Mouse (Mus musculus): ENCODE results near the gene Nav1. TPM values are rescaled to one million over a fixed set of nuclear protein-coding genes. Genes with fewer than 3 reads are reported as not detected.

The Nav1 gene
- total RNA-seq (2021) = 10 to 100 TPM; 48.9 to 69.6 TPM

DNA sequence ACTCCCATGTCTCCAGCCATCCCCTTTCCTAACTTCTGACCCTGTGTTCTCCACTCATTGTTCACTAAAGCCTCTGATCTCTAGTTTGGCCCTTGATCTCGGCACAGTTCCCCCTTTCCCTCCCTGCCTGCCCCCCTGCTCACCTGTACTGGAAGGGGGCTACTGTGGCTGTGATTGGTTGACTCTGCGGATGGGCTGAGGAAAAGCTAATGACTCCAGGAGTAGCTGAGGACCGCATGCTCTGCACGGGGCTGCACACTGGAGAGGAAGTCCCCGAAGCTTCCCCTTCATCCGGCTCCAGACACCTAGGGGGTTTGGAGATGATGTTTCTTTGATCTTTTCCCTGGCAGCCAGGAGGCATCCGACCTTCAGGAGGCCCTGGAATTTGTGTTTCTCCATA, at the start of gene Nav1:
TSS of gene Nav1 (minus strand) at position 277 of the 400 bp plus-strand sequence.
- DNase-seq (ENCODE audit: low spot score in 2 of 2) = no peak
- intact Hi-C loops (cut with DNase I) = no loop called here

DNA sequence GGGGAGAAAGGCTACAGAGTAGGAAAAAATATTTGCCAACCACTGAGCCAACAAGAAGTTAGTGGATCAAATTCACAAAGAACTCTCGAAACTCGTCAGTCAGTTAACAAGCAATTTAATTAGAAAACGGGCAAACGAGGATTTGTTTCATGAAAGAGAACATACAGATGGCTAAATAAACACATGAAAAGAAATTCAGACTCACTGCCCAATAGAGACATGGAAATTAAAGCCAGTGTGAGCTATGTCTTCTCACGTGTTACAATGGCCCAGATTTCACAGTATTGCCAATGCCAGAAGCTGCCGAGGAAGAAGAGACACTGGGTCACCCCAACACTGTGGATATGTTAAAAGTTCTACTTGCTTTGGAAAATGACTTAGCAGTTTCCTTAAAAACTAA, 46.8 kb upstream of the Nav1 start:
- DNase-seq (ENCODE audit: low spot score in 2 of 2) = no peak
- intact Hi-C loops (cut with DNase I) = no loop called here

DNA sequence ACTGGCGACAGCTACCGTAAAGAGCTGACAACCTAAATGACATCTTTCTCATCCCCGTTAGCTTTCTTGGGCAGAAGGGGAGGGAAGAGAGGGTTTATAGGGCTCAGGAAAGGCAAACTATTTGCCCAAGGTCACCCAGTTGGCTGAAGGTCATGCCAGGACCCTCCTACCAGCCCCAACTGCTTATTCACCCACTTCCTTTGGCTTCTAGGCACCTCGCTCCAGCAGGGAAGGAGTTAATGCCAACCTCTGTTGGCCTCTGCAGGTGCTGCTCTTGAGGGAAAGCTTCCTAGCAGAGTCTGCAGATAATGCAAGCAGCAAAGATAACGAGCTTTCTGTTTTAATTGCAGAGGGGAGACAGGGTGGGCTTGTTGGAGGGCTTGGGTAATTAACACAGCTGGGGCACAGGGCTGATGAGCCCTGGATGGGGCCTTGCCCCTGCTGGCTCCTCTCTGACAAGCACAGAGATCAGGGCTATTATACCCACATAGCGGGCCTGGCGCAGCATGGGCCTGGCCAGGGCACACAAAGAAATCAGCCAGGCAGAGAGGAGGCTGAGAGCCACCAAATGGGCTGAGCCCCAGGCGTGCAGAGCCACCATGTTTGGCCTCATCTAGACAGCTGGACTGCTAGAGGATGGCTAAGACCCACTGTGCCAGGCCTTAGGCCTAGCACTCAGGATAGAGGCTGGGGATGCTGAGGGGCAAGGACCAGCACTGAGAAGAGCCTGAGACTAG, 38.5 kb upstream of the Nav1 start:
- intact Hi-C loops (cut with DNase I) = no loop called here
- DNase-seq (ENCODE audit: low spot score in 2 of 2) = no peak

- no peak for DNase-seq (ENCODE audit: low spot score in 2 of 2)
- intact Hi-C loops (cut with DNase I) = no loop called here
Observed at GRCm38 (mm10) chr1:135644110-135644509, 37.0 kb upstream of the Nav1 start.

- intact Hi-C loops (cut with DNase I) = no loop called here
- DNase-seq (ENCODE audit: low spot score in 2 of 2) = no peak
Observed at GRCm38 (mm10) chr1:135643691-135644090, 36.6 kb upstream of the Nav1 start.

DNA sequence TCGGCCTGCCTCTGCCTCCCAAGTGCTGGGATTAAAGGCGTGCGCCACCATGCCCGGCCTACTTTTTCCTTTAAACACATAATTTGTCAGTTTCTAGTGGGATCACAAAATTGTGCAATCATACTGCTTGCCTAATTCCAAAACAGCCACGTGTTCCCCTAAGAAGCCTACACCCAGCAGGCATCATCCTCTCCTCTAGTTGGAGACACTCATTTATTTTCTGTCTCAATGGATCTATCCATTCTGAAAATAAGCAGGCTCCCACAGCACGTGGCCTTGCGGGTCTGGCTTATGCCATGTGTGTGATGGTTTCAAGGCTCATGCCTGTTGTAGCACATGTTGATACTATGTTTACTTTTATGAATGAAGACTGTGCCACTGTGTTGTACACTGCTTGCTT, 32.8 kb upstream of the Nav1 start:
- intact Hi-C loops (cut with DNase I) = no loop called here
- DNase-seq (ENCODE audit: low spot score in 2 of 2) = no peak

DNA sequence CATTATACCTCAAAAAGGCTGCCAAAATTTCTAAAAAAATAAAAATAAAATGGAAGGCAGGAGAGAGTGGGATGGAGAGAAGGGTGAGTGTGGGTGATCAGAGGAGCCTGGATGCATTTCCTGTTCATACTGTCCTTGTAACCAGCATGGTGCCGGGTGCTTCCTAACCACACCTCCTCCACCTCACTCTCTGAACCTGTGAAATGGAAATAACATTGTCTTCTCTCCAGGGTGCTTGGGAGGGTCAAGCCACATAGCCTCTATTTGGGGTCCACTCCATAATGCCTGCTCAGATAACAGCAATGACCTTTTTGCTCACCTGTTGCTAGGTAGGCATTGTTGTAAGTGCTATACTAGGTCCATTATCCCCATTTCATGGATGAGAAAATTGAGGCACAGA, 32.0 kb upstream of the Nav1 start:
- DNase-seq (ENCODE audit: low spot score in 2 of 2) = no peak
- intact Hi-C loops (cut with DNase I) = no loop called here

DNA sequence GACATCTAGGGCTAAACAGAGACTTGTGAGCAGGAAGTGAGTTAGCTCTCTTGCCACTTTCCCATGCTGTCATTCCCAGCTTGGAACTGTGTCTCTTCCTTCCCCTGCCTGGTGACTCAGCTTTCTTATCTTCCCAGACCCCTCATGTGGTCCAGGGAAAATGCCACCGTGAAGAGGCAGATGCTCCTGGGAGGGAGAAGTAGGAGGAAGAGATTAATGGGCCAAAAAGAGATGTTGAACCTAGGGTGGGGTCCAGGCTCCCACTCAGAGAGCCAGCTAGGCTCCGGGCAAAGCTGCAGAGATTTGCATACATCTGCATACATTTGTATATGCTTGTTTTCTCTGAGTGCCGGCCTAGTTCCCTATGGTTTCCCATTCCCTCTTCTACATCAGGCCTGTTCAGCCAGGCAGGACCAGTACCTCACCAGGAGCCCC, 30.5 kb upstream of the Nav1 start:
- intact Hi-C loops (cut with DNase I) = no loop called here
- peak in 1 of 2 experiments; percentile 50 for DNase-seq (ENCODE audit: low spot score in 2 of 2)

DNA sequence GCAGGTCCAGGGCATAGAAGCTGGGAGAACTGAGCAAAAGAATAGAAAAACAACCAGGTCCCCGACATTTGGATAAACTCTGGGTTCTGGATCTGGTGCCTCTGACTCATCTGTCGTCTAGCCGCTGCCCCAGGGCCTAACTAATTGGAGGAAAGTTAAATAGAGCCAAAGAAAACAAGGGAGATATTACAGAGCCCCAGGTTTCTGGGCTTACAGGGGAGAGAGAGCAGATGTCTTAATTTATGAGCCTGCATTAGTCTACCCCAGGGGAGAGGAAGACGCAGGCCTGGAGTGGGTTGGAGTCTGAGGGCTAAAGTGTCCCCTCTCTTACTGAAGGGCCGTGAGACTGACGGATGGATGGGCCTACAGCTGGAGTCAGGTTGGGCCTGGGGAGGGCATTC, 29.0 kb upstream of the Nav1 start:
- intact Hi-C loops (cut with DNase I) = no loop called here
- no peak for DNase-seq (ENCODE audit: low spot score in 2 of 2)

DNA sequence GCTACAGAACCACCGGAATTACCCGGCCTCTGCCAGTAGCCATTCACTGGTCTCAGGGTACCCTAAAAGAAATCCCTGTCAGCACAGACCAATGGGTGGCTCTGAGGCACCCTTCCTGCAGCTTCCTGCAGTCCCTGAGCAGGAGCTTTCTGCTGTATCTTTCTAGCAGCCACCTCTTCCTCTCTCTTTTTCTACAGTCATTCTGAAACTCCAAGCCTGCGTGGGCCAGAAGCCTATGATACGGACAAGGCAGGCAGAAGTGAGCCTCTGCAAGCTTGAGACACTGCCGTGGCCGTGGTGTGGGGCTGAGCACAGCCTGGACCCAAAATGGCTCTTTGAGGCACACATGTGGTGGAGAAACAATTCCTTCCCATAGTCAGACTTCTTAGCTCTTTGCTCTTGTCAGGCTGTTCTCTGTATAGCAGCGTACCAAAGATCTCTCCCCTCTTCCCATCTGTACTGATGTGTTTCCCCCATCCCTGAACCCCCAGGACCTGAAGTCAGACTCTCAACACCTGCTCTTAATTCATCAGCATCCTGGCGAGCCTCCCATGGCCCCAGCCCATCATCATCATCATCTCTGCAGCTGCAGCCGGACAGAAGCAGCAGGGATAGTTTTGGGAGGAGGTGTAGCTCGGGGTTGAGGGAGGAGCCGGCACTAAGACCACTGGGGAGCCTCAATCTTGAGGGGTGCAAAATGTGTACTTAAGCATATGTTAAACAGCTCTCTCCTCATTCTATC, 28.4 kb upstream of the Nav1 start:
- intact Hi-C loops (cut with DNase I) = no loop called here
- DNase-seq (ENCODE audit: low spot score in 2 of 2) = no peak

- intact Hi-C loops (cut with DNase I) = no loop called here
- DNase-seq (ENCODE audit: low spot score in 2 of 2) = no peak
Observed at GRCm38 (mm10) chr1:135634791-135635190, 27.7 kb upstream of the Nav1 start.

GRCm38 (mm10) chr1:135633884-135634283, 26.8 kb upstream of the Nav1 start:
- DNase-seq (ENCODE audit: low spot score in 2 of 2) = no peak
- intact Hi-C loops (cut with DNase I) = no loop called here

DNA sequence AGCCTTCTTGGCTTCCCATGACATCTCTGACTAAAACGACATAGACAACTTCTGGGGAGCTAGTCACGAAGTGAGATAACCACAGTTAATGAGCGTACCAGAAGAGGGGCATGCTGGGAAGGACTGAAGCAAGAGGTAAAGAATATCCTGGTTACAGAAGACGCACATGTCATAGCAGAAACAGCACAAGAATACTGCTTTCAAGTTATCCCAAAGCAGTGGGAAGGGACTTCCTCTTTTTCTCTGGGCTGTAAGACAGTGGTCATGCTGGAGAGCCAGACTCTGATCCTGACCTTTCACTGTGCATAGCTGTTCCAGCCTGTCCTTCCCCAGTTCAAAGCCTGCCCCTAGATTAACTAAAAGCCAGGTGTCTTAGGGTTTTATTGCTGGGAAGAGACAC, 26.4 kb upstream of the Nav1 start:
- no peak for DNase-seq (ENCODE audit: low spot score in 2 of 2)
- intact Hi-C loops (cut with DNase I) = no loop called here

DNA sequence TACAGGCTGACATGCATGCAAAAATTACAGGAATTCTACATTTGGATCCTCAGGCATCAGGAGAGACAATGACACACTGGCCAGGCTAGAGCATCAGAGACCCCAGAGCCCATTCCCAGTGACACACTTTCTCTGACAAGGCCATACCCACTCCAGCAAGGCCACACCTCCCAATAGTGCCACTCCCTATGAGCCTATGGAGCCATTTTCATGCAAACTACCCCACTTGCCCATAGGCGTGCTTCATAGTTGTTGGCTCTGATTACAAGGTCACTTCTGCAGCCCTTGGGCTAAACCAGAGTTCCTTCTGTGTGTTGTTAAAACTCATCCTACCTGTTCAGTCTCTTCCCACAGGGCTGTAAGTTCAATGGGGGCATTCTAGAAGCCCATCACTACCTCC, 25.1 kb upstream of the Nav1 start:
- DNase-seq (ENCODE audit: low spot score in 2 of 2) = no peak
- intact Hi-C loops (cut with DNase I) = no loop called here

- intact Hi-C loops (cut with DNase I) = no loop called here
- no peak for DNase-seq (ENCODE audit: low spot score in 2 of 2)
Observed at GRCm38 (mm10) chr1:135631515-135631914, 24.4 kb upstream of the Nav1 start.

DNA sequence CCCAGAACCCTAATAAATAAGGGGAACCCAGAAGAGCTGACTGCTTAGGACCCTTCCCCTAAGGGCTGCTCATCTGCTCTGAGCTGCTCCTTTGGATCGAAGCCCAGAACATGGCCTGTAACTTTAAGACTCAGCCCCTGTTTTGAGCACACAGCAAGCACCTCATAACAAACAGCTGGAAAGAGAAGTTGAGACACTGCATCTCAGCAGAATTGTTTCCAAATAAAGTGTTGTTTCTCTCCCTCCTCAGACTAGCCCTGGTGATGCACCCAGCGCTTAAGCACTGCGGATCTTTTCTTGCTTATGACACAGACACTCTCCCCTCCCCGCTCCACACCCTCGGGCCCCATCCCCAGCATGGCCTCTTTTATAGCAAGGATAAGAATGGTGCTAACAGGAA, 22.8 kb upstream of the Nav1 start:
- no peak for DNase-seq (ENCODE audit: low spot score in 2 of 2)
- intact Hi-C loops (cut with DNase I) = no loop called here

- intact Hi-C loops (cut with DNase I) = no loop called here
- peak in 1 of 2 experiments; percentile 34 for DNase-seq (ENCODE audit: low spot score in 2 of 2)
Observed at GRCm38 (mm10) chr1:135626218-135626617, 19.1 kb upstream of the Nav1 start.

DNA sequence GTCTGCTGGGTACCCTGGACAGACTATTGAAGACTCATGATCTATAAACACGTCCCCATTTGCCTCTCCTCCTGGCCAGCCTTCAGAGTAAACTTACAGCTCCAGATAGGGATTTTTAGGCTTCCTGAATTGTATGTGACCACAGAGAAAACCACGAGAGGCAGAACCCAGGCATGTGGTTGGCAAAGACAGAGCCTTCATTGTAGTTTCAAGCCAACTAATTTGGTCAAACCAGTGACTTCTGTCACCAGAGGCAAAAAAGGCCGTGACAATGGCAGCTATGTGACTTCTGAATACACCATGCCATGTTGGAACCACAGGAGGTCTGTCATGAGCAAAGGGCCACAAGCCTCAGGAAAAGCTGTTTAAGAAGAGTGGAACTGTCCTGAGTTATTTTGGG, 18.6 kb upstream of the Nav1 start:
- no peak for DNase-seq (ENCODE audit: low spot score in 2 of 2)
- intact Hi-C loops (cut with DNase I) = no loop called here

DNA sequence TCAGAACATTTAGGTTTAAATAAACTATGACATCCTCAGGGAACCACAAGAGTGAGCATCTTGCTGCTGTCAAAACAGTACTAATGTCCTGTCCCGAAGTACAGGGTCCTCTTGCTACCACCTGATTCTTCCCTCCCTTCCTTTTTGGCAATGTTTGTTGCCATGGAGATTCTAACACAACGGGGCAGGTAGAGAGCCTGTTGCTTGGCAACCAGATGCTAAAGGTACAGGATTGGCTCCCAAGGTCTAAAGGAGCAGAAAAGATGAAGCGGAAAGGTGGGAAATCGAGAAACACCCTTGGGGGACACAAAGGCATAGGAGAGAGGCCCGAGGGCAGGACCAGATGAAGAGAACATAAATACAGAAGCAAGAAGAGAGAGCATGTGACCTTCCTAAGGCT, 17.6 kb upstream of the Nav1 start:
- intact Hi-C loops (cut with DNase I) = no loop called here
- no peak for DNase-seq (ENCODE audit: low spot score in 2 of 2)

- intact Hi-C loops (cut with DNase I) = no loop called here
- no peak for DNase-seq (ENCODE audit: low spot score in 2 of 2)
Observed at GRCm38 (mm10) chr1:135623136-135623535, 16.0 kb upstream of the Nav1 start.

GRCm38 (mm10) chr1:135621307-135621706, 14.2 kb upstream of the Nav1 start:
- intact Hi-C loops (cut with DNase I) = no loop called here
- DNase-seq (ENCODE audit: low spot score in 2 of 2) = no peak

Measured in left cerebral cortex, postnatal 36 days (tissue).